Mouse (Mus musculus) gastrocnemius, postnatal 14 days (tissue): ENCODE measurements around the gene Adrb1. TPM values are rescaled to one million over a fixed set of nuclear protein-coding genes. Genes with fewer than 3 reads are reported as not detected.

Experiments used
- DNase-seq: peaks from one replicate; pipeline ENCODE4 v3.0.0; 2021; ENCODE audit warnings: mixed read lengths
- intact Hi-C: fragments of 180-260 bp; cut with DNase I; formaldehyde crosslinking; loops from one replicate; pipeline ENCODE4 v1.15.1; 2025; ENCODE audit warnings: low total_unique reads
- long read RNA-seq, 2 experiments: library from polyadenylated mRNA; stranded (forward); transcript quantifications; one replicate each; pipeline ENCODE4 v2.0.0; 2021
- total RNA-seq, 2 experiments: library from RNA; stranded (reverse); gene quantifications; 2 replicates each; pipeline ENCODE4 v1.2.3; 2021

Adrb1 gene
- under 1 TPM; 0.27 to 0.53 TPM for total RNA-seq
- long read RNA-seq, experiment 1 = 0 reads
- long read RNA-seq, experiment 2, partial matches to known transcripts = 0 of 2 reads
- long read RNA-seq, experiment 2, other reads (novel, unspliced or antisense) = 0 of 2 reads

DNA sequence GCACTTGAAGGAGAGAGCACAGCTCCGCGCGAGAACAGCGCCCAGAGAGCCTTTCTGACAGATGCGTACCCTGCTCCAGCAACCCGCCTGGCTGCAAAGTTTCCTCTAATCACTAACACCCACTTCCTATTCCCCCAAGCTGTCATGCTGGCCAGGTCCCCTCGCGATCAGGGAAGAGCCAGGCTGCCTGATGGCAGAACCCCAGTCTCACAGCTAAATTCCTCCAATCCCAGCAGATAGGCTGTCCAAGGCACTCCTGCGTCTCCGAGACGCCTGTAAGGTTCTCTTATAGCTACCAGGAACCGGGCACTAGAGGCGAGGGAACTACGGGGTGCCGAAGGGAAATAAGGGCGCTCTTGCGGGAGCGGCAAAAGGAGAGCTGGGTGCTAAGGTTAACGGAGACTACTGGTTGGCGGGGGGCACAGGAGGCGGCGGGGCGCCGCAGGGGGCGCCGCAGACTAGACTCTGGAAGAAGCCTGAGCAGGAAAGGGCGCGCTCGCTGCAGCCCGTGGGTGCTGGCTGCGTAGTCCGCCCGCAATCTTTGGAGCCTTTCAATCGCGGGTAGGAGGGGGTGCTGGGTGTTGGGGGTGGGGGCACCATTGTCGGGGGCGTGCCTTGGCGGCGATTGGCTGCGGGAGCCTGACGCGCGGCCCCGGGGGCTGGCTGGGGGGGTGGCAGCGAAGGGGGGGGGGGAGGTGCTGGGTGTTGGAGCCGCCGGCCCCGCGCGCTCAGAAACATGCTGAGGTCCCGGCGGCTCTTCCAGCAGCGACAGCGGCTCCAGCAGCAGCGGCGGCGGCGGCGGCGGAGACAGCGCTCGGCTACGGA lies at the start of gene Adrb1:
Gene Adrb1, plus strand, starts transcription at position 813 of the 825 bp plus-strand sequence.
- intact Hi-C loops = no loop called here
- DNase-seq = peak; percentile 73

DNA sequence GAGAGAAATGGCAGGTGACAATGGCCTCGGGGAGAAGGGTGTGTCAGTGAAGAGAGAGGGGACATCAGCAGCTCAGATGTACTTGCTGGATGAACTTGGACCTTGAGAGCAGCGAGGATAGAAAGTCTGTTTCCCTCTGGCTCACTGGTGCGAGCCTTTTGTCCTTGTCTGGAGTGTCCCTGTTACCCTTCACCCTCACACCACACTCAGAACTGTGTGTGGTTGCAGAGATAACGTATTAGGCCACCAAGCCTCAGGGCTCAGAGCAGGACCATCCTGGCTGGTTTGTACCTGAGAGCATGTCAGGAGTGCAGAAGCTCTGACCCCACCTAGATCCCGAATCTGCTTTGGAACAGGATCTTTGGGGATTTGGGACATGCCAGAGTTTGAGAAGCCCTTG lies 46.3 kb upstream of the Adrb1 start:
- DNase-seq = no peak
- intact Hi-C loops = no loop called here

DNA sequence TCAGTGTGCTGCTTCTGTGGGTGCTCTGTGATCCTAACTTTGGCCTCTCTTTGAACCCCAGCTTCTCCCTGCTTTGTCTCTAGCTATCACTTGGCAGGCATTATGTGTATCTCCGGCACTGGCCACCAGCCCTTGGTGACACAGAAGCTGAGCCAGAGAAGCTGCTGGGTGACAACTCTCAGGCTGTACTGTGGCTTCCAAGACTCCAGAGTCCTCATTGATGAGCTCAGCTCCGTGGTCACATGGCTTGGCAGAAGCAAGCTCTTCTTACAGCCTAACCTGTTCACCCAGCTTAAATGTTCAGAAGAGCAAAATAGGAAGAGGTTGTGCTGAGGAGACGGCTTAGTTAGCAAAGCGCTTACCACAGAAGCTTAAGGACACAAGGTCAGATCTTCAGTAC lies 45.5 kb upstream of the Adrb1 start:
- intact Hi-C loops = no loop called here
- DNase-seq = peak; percentile 50

DNA sequence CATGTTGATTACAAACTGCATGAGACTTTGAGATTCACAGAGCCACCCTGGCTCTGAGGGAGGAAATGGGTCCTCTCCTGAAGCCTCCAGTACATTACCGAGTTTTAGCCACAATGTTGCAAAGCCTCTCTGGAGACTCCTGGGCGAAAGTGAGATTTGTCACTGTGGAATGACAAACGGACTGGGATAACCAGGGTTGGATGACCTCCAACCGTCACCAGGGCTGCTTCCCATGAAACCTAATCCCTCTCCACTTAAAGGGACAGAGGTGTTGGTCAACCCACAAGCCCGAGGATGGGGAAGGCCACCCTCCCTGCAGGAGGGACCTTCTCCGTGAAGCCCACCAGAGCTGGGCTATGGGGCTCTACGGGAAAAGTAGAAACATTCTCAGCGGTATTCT lies 44.4 kb upstream of the Adrb1 start:
- peak; percentile 19 for DNase-seq
- intact Hi-C loops = no loop called here

DNA sequence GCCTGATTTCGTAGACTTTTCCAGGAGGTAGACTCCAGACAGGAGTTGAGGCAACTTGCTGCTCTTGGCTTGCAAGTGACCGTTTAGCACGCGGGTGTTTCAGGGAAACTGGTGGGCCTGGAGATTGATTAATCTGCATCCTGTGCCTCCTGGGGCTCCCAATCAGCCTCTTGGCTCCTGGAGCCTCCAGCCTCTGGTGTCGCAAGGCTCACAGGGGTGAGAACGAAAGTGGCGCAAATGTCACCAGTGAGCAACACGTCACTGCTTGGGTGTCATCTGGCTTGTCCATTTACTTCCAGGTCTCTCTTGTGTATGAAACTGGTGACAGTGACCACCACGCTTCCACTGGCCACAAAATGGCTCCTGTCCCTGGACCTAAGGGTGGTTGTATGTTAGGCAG lies 43.5 kb upstream of the Adrb1 start:
- no peak for DNase-seq
- intact Hi-C loops = no loop called here

DNA sequence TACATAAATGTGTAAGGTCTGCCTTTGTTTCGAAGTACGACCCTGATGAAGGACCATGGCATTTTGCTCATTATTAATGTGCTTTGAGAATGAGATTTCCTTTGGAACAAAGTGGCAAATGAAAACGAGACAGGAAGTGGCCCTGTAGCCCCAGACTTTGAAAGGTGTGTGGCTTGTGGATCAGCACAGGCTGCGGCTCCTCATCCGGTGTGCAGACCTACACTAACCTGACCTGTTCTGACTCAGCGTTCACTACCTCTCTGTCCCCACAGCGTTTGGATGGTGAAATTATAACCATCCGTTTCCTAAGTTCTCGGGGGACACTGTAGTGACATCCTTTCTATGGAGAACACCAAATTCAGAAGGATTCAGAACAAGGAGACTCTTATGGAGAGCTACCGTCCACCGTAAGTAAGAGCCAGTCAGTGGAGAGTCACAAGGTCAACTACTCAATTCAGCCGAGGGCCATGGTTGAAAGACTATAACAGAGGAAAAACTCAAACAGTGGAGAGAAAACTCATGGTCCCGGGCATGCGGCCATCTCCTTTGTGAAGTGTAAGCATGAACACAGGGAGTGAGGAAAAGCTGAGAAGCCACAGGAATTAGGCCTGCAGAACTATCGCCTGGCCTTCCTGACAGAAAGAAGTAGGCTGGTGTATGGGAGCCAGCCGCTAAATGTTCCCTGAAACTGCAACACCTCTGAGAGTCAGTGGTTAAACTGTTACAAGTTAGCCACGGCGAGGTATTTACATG lies 42.6 kb upstream of the Adrb1 start:
- intact Hi-C loops = no loop called here
- DNase-seq = peak; percentile 38

DNA sequence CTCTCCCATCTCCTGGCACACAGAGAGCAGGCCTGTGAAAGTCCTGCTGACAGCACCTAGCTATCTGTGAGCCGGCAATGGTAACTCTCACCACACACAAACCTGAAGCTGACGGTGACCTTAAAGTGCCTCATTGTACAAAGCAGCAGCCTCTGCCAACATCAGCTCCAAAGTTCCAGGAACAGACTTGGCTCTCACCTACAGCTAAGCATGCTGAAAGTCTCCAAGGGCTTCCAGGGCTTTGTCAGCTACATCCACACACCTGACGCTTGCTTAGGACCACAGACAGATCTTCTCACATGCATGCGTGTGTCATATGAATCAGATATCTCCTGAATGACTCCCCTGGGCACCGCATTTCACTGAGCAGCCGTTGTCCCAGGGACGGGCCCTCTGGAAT lies 42.0 kb upstream of the Adrb1 start:
- intact Hi-C loops = no loop called here
- no peak for DNase-seq

DNA sequence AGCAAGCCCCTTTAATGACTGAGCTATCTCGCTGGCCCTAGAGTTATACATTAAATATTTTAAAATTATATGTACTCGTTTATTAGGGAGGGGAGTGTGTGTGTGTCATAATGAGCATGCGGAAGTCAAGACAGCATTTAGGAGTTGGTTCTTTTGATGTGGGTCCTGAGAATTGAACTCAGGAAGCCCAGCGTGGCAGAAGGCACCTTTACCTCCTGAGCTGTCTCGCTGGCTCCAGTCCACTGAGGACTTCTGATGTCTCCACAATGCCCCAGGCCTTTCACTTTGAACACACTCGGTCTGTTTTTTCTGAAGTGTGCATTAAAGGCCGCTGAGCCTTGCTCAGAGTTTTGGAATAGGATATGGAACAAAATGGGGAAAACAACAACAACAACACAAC lies 39.7 kb upstream of the Adrb1 start:
- intact Hi-C loops = no loop called here
- no peak for DNase-seq

DNA sequence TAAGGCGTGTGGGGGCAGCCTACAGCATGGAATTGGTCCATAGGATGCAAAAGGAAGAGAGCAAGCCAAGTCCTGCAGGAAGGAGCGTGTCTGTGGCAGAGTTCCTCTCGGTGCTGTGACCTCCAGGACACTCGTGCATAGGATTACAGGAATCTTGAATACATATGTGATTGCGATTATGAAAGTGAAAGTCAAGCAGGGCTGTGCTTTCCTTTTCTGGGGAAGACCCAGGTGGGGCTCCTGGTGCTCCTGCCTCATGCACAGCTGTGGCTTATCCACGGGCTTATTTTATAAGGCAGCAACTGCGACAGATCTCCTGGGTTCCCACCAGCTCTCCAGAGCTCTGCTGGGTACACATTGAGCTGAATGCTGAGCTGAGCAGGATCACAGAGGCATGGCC lies 39.2 kb upstream of the Adrb1 start:
- DNase-seq = no peak
- intact Hi-C loops = no loop called here

DNA sequence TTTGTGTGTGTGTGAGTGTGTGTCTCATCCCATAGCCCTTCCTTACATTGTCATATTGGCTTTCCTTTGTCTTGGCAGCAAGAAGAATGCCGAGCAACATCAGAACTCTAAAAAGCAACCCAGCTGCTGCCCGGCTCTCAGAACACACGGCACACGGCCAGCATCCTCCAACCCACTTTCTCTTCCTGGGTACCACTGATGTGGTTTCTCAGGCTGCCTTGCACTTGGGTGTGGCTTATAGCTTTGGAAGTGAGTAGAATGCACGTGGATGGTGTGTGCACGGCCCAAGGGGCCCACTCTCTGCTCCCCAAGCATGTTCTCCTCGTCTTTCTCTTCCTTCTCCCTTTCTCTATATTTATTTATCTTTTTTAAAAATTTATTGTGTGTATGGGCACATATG lies 36.5 kb upstream of the Adrb1 start:
- intact Hi-C loops = no loop called here
- no peak for DNase-seq

DNA sequence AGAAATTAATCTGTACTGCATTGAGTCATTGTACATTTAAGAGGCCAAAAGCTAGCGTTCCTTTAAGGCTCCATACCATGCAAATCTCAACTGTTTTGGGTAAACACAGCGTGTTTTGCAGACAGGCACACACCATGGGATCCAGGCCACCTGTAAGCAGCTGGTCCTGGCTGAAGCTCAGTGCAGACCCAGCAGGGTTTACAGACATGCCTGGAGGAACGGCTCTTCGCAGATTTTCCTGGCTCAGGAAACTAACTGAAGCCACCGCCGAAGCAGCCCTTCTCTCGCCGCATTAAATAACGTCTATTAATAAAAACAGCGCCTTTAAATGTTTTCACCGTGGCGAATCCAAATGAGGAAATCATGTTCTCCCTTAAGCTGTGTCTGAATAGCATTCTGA lies 35.8 kb upstream of the Adrb1 start:
- intact Hi-C loops = no loop called here
- DNase-seq = no peak

DNA sequence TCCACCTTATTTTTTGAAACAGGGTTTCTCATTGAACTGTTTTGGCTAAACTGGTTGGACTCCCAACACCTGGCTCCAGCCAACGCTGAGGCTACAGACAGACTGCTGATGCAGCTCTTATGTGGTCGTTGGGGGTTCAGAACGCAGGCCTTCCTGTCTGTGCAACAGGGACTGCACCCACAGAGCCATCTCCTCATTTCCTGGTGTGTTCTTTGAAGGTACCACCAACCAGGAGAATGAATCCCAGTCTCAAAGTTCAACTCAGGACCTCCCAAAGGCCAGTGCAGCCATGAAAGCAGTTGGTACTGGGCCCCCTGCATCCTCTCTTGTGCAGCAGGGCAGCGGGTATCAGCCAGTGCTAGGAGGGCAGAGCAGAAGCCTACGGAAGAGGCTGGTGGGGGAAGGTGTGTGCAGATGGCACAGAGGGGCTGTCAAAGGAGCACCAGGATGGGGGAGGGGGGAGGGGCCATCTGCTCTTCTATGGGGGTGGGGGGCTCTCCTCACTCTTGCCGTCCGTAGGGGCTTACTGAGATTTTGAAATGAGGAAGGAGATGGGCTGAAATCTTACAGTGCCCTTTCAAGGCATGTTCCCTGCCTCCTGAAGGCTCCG lies 34.9 kb upstream of the Adrb1 start:
- intact Hi-C loops = no loop called here

DNA sequence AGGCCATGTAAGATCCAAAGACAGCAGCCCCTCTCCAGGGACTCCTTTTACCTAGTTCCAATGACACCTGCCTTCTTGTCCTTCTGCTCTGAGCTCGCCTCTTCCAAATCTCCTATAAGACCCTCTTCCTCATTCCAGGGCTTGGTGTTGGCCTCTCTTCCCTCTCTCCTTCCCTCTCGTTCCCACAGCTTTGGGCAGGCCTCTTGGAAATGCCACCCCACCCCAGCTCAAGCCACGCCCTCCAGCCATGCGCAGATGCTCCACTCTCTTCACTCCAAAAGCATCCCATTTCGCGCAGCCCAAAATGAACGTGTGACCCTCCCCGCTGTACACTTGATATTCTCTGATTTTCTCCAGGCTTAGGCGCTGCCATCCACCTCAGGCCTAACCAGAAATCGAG lies 34.3 kb upstream of the Adrb1 start:
- no peak for DNase-seq
- intact Hi-C loops = no loop called here

More for the DNA sequence above, 34.9 kb upstream of the Adrb1 start:
- DNase-seq = no peak

DNA sequence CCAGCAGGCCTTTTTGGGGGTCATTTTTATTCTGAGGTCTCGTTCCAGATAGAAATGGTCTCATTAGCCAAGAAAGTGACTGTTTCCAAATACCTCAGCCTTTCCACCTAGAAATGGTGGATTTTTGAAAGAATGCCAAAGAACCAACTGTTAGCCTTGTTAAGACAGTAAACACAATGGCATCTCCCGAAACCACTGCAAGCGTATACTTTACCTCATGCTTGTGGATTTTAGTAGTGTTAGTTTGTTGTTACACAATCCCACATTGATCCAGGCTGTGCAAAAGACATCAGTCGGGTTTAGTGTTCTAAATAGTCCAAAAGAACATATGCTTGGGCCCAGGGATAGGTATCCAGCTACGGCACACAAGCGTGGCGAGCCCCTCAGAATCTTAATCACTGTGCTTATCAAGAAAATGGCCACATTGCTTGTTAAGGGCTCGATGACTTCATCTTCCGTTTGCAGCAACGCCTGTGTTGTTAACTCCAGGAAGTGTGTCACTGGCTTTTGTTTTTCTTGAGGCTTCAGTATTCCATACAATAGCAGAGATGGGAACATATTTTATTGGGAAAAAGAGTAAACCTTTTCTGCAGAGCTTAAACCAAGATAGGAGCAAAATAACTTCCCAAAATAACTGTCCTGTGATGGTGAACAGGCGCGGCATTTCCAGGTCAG lies 33.2 kb upstream of the Adrb1 start:
- intact Hi-C loops = no loop called here
- no peak for DNase-seq

DNA sequence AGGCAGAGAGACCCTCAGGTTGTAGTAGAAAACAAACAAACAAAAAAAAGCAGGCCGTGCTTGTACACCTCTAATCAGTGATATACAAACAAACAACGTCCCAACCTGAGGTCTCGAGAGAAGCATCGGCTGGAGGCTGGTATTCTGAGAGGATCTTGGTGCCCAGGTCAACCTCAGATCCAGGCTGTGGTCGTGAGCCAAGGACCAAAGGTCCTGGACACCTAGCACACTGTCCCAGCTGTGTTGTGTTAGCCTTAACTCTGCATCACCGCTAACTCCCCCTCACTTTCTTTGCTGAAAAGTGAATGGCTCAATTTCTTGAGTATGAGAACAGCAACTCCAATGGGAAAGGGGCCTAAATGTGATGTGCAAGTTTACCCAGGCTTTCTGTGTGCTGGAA lies 32.5 kb upstream of the Adrb1 start:
- DNase-seq = no peak
- intact Hi-C loops = no loop called here

DNA sequence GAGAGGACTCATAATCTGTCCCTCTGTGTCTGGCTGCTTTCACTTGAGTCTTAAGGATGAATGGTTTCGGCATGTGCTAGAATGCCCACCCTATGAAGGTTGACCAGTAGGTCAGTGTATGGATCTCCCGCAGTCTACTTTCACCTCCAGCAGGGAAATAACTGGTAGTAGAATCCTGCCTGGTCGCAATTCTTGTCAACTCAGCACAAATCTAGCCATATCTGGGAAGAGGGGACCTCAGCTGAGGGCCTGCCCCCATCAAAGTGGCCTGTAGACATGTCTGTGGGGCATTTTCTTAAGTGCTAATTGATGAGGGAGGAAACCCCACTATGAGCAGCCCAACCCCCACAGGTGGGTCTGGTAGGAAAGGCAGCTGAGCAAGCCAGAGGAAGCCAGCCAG lies 30.9 kb upstream of the Adrb1 start:
- DNase-seq = no peak
- intact Hi-C loops = no loop called here

DNA sequence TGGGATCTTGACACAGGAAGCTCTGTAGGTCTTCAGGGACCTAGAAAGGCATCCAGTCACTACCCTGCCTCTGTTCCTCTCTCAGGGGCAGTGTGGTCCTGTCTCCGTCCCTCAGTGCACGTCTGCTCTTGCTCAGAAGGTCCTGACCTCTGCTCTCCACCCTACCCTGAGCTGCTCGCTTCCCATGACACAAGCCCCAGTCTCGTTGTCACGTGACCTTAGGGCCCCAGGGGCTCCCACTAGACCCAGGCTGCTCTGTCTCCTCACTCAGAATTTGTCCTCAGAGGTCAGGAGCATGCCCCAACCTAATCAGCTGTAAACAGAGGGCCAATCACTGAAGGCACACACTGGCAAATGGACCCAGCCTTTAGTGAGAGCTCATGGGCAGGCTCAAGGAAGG lies 29.5 kb upstream of the Adrb1 start:
- intact Hi-C loops = no loop called here

DNA sequence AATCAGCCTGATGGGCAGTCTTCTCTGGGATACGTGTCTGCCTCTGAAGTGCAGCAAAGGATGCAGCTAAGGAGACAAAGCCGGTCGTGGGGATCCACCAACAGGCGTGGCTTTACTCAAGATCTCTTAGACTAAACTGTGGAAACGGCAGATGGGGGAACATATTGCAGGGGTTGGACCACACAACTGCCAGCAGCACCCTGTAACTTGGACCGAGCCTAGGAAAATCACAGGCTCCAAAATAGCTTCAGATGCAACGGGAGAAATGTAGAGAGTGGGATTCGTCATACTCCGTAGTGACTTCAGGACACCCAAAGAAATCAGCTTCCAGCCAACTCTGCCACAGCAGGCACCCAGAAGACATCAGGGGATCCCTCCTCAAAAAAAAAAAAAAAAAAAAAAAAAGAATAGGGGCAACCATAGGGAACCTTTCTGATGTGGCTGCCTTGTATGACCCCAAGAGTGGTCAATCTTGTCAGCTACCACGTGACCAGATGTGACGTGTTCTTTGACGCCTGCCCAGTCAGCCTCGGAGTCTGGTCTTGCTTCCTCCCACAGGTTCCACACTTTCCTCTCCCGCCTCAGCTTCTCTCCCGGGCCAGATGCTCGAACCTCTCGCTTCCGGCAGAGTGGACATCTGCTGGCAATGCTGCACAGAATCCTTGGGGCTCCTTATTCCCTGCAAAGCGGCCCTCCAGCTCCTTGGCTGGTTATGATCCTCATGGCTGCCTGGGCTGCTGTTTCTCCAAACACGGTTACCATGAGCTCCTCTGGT lies 24.4 kb upstream of the Adrb1 start:
- no peak for DNase-seq
- intact Hi-C loops = no loop called here

More for the DNA sequence above, 29.5 kb upstream of the Adrb1 start:
- DNase-seq = no peak

DNA sequence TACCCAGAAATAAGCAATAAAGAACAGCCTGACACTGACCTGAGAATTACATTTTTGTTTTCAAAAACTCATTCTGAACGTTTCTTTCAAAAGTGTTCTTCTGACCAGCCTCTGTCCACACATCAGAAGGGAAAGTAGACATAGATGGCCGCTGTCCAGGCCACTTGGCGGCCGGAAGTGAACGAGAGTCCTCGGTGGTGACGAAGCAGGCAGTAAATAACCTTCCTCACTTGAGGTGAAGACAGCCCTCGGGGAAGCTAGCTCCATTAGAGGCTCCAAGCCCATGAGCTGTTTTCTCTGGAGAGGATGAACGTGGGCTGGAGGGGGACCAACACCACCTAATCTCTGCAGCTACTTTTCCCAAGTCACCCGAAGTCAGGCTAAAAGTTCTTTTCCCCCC lies 21.2 kb upstream of the Adrb1 start:
- intact Hi-C loops = no loop called here
- peak; percentile 56 for DNase-seq
